ENCODE assay signal across 8 mouse cellular contexts in genomic region chr7:99351802-99352517, GRCm38 (mm10). TPM values are rescaled to one million over a fixed set of nuclear protein-coding genes. Genes with fewer than 3 reads are reported as not detected.
DNase-seq lines count a peak whose midpoint lies in the region; ATAC-seq and TF ChIP-seq lines count a peak whose summit lies in the region.

No protein-coding gene starts in this region.

- no peak for TF ChIP-seq CTCF in thymus, adult 2 months (IDR thresholded peaks at IDR 0.05; ENCODE audit: borderline replicate concordance, control insufficient read depth, extremely low read depth, insufficient read depth, low read length, poor library complexity)
- no peak for TF ChIP-seq CTCF in lung, embryonic 14.5 days (IDR thresholded peaks at IDR 0.05; ENCODE audit: low read depth)

- H3K27ac ChIP-seq in thymus, adult 2 months (ENCODE audit: control insufficient read depth, insufficient read depth, low read length): no peak overlapping the region; the same call in 1 of the 2 replicates
- peak overlapping the region; percentile 97 for H3K27ac ChIP-seq in lung, embryonic 14.5 days (ENCODE audit: low read depth)

- peak overlapping the region; percentile 98 for H3K4me2 ChIP-seq in lung, embryonic 14.5 days

- H3K4me3 ChIP-seq in thymus, adult 2 months (ENCODE audit: control insufficient read depth, insufficient read depth, low read length): peak overlapping the region; percentile 22
- peak overlapping the region; percentile 77 for H3K4me3 ChIP-seq in lung, embryonic 14.5 days (ENCODE audit: low read depth, low read length)

- WGBS in thymus, adult 2 months: 62% methylated on average over 18 of the region's 18 CpGs
- 2% methylated on average over 18 of the region's 18 CpGs for WGBS in lung, embryonic 14.5 days

- no peak for ATAC-seq in lung, embryonic 14.5 days (ENCODE audit: insufficient read depth)

- H3K4me1 ChIP-seq in thymus, adult 2 months (replicated peaks; ENCODE audit: control insufficient read depth, insufficient read depth, low read length): no peaks in the 10 kb centered on the region
- peaks cover 38% of the 10 kb centered on the region for H3K4me1 ChIP-seq in lung, embryonic 14.5 days (ENCODE audit: insufficient read depth)

- H3K9me3 ChIP-seq in lung, embryonic 14.5 days (ENCODE audit: low read depth, low read length): no peaks in the 10 kb centered on the region

- no peaks in the 10 kb centered on the region for H3K36me3 ChIP-seq in thymus, adult 2 months (ENCODE audit: control insufficient read depth, insufficient read depth, low read length)
- H3K36me3 ChIP-seq in lung, embryonic 14.5 days (ENCODE audit: insufficient read depth): peaks cover 49% of the 10 kb centered on the region

- no peak for TF ChIP-seq POLR2A in thymus, adult 2 months (IDR thresholded peaks at IDR 0.05; ENCODE audit: control insufficient read depth, extremely low read depth, insufficient read depth, low read length, poor library complexity)

- no peaks in the 10 kb centered on the region; the same call in 1 of the 2 replicates for H3K27me3 ChIP-seq in thymus, adult 2 months (ENCODE audit: control insufficient read depth, insufficient read depth, low read length)
- no peaks in the 10 kb centered on the region for H3K27me3 ChIP-seq in lung, embryonic 14.5 days (ENCODE audit: insufficient read depth, low read length)

- H3K9ac ChIP-seq in lung, embryonic 14.5 days: peak overlapping the region; percentile 98

- no peak for DNase-seq in thymus, adult 2 months
- DNase-seq in thymus, postnatal 36 days: no peak
- peak; percentile 98 for DNase-seq in heart, adult 11 months
- peak; percentile 37 for DNase-seq in kidney, adult 11 months
- peak; percentile 82 for DNase-seq in lung, embryonic 14.5 days
- DNase-seq in retina, postnatal 1 day: peak; percentile 80
- no peak for DNase-seq in frontal cortex, postnatal 10 days (ENCODE audit: low spot score in 2 of 2)
- DNase-seq in left cerebral cortex, adult 11 months (ENCODE audit: low spot score): no peak

RNA-seq across cellular contexts. Expression of gene Serpinh1, which starts 1.1 kb away (rescaled TPM):
- 53.3 and 66.1 TPM in 2 replicates for polyA plus RNA-seq in thymus, adult 2 months (2012; rRNA removed)
- polyA plus RNA-seq in lung, embryonic 14.5 days (2014; fragmentation: Nextera tagmentation; extraction: Ambion mirVana): 663 and 691 TPM in 2 replicates

RNA-seq across cellular contexts. Expression of gene Gdpd5, which starts 29.3 kb away (rescaled TPM):
- polyA plus RNA-seq in thymus, adult 2 months (2012; rRNA removed): 13.9 and 18.5 TPM in 2 replicates
- polyA plus RNA-seq in lung, embryonic 14.5 days (2014; fragmentation: Nextera tagmentation; extraction: Ambion mirVana): 20.2 and 21.8 TPM in 2 replicates

Comparison
In these comparisons a context has a peak if more than half of its experiments do, and no peak if none do; other contexts are left out.
1. DNase-seq: peak in heart, adult 11 months (single experiment), kidney, adult 11 months (single experiment), lung, embryonic 14.5 days (single experiment) and retina, postnatal 1 day (single experiment); none in thymus, adult 2 months (single experiment), thymus, postnatal 36 days (0 of 2), frontal cortex, postnatal 10 days (0 of 2) and left cerebral cortex, adult 11 months (single experiment).